ENCODE assay signal across 10 mouse cellular contexts in genomic region chr11:75280066-75280410, GRCm38 (mm10).
A peak's percentile ranks its signal among the peaks of the same experiment; 100 is the strongest.
DNase-seq lines count a peak whose midpoint lies in the region; ATAC-seq lines count a peak whose summit lies in the region.
"Had no signal": no experiment of that assay in that cellular context is flagged by ENCODE, and none has a peak within 500 bp of the region (broad histone marks: within the 10 kb centered on the region; RNA-seq: fewer than 3 reads in every experiment).

No protein-coding gene starts in this region.

- H3K4me1 ChIP-seq in heart, embryonic 10.5 days, result peaks cover 67% of the 10 kb centered on the region
- peaks cover 69% of the 10 kb centered on the region for H3K4me1 ChIP-seq in midbrain, embryonic 10.5 days
- peaks cover 54% of the 10 kb centered on the region for H3K4me1 ChIP-seq in midbrain, embryonic 11.5 days (ENCODE audit: control insufficient read depth, insufficient read depth, low read length)
- H3K4me1 ChIP-seq in embryonic facial prominence, embryonic 10.5 days, result peaks cover 64% of the 10 kb centered on the region
- H3K4me1 ChIP-seq in neural tube, embryonic 13.5 days (replicated peaks), result peaks cover 57% of the 10 kb centered on the region

- peaks cover 34% of the 10 kb centered on the region for H3K27me3 ChIP-seq in heart, embryonic 10.5 days (ENCODE audit: insufficient read depth, poor library complexity, severe bottlenecking)
- H3K27me3 ChIP-seq in midbrain, embryonic 10.5 days (ENCODE audit: low read depth, poor library complexity, severe bottlenecking), result peaks cover 47% of the 10 kb centered on the region
- peaks cover 18% of the 10 kb centered on the region for H3K27me3 ChIP-seq in midbrain, embryonic 11.5 days (ENCODE audit: control insufficient read depth, insufficient read depth, low read length)
- H3K27me3 ChIP-seq in embryonic facial prominence, embryonic 10.5 days (replicated peaks; ENCODE audit: low read depth, poor library complexity, severe bottlenecking), result peaks cover 54% of the 10 kb centered on the region
- H3K27me3 ChIP-seq in neural tube, embryonic 13.5 days, result peaks cover 39% of the 10 kb centered on the region

- H3K9ac ChIP-seq in midbrain, embryonic 11.5 days (ENCODE audit: low read length), result no peak overlapping the region
- H3K9ac ChIP-seq in neural tube, embryonic 13.5 days, result no peak overlapping the region

- H3K4me2 ChIP-seq in midbrain, embryonic 11.5 days, result no peak overlapping the region; the same call in 1 of the 2 replicates
- H3K4me2 ChIP-seq in neural tube, embryonic 13.5 days, result no peak overlapping the region

- ATAC-seq in midbrain, embryonic 11.5 days (ENCODE audit: low FRiP score), result no peak
- ATAC-seq in neural tube, embryonic 13.5 days (ENCODE audit: low read depth), result no peak
- ATAC-seq in monocyte, adult 5-6 weeks (replicated peaks; ENCODE audit: insufficient number of reproducible peaks, low FRiP score, low TSS enrichment, poor library complexity, severe bottlenecking), result no peak
- ATAC-seq in CD4-positive, CD25-positive, alpha-beta regulatory T cell, adult 4 months, result no peak

- H3K36me3 ChIP-seq in heart, embryonic 10.5 days, result no peaks in the 10 kb centered on the region
- no peaks in the 10 kb centered on the region for H3K36me3 ChIP-seq in midbrain, embryonic 10.5 days
- H3K36me3 ChIP-seq in midbrain, embryonic 11.5 days (ENCODE audit: control insufficient read depth, insufficient read depth, low read length), result no peaks in the 10 kb centered on the region
- no peaks in the 10 kb centered on the region for H3K36me3 ChIP-seq in embryonic facial prominence, embryonic 10.5 days (replicated peaks)
- H3K36me3 ChIP-seq in neural tube, embryonic 13.5 days, result no peaks in the 10 kb centered on the region

- peak overlapping the region; percentile 87 for H3K27ac ChIP-seq in heart, embryonic 10.5 days
- H3K27ac ChIP-seq in midbrain, embryonic 10.5 days (replicated peaks), result peak overlapping the region; percentile 81
- H3K27ac ChIP-seq in midbrain, embryonic 11.5 days (ENCODE audit: low read depth, low read length), result no peak overlapping the region
- peak overlapping the region; percentile 67; the same call in 1 of the 2 replicates for H3K27ac ChIP-seq in embryonic facial prominence, embryonic 10.5 days (replicated peaks)
- peak overlapping the region; percentile 82; the same call in 1 of the 2 replicates for H3K27ac ChIP-seq in neural tube, embryonic 13.5 days (replicated peaks)
- H3K27ac ChIP-seq: gastrocnemius, adult 2 months had no signal

- DNase-seq in heart, embryonic 10.5 days (ENCODE audit: low spot score), result no peak
- DNase-seq in heart, postnatal 25 days (ENCODE audit: low spot score), result no peak
- DNase-seq in midbrain, embryonic 10.5 days (ENCODE audit: low spot score), result no peak
- DNase-seq in midbrain, embryonic 11.5 days (ENCODE audit: low spot score, missing footprints), result no peak
- no peak for DNase-seq in embryonic facial prominence, embryonic 10.5 days (ENCODE audit: low spot score)
- DNase-seq: gastrocnemius, adult 2 months; kidney, adult 11 months had no signal

- H3K9me3 ChIP-seq in heart, embryonic 10.5 days, result no peaks in the 10 kb centered on the region
- no peaks in the 10 kb centered on the region for H3K9me3 ChIP-seq in midbrain, embryonic 10.5 days (replicated peaks)
- no peaks in the 10 kb centered on the region for H3K9me3 ChIP-seq in midbrain, embryonic 11.5 days (ENCODE audit: control insufficient read depth, low read length)
- no peaks in the 10 kb centered on the region for H3K9me3 ChIP-seq in embryonic facial prominence, embryonic 10.5 days
- H3K9me3 ChIP-seq in neural tube, embryonic 13.5 days, result no peaks in the 10 kb centered on the region

- H3K4me3 ChIP-seq in heart, embryonic 10.5 days, result no peak overlapping the region
- H3K4me3 ChIP-seq in midbrain, embryonic 10.5 days, result no peak overlapping the region
- H3K4me3 ChIP-seq in midbrain, embryonic 11.5 days (ENCODE audit: low read depth, low read length), result no peak overlapping the region
- H3K4me3 ChIP-seq in embryonic facial prominence, embryonic 10.5 days, result peak overlapping the region; percentile 42; the same call in 1 of the 2 replicates
- H3K4me3 ChIP-seq in neural tube, embryonic 13.5 days, result no peak overlapping the region

- intact Hi-C loops in heart, postnatal 25 days (cut with DNase I), result no loop called here

- 43% methylated on average over 5 of the region's 5 CpGs for WGBS in heart, embryonic 10.5 days
- WGBS in midbrain, embryonic 10.5 days, result 19% methylated on average over 5 of the region's 5 CpGs
- 39% methylated on average over 5 of the region's 5 CpGs for WGBS in midbrain, embryonic 11.5 days
- WGBS in embryonic facial prominence, embryonic 10.5 days, result 40% methylated on average over 5 of the region's 5 CpGs
- WGBS in neural tube, embryonic 13.5 days, result 66% methylated on average over 5 of the region's 5 CpGs
